Mouse (Mus musculus) stomach, postnatal 0 days (tissue): Measurements from ENCODE around the gene Irx3. TPM values are rescaled to one million over a fixed set of nuclear protein-coding genes. Genes with fewer than 3 reads are reported as not detected.

Source experiments
- ATAC-seq: fragments of 200-750 bp; cut with Nextera tagmentation; 2 replicates; pipeline ENCODE4 v1.8.0; 2017; ENCODE audit not compliant: low FRiP score, low TSS enrichment
- DNase-seq: peaks from one replicate; pipeline ENCODE4 v3.0.0-alpha.2; 2016; ENCODE audit warnings: low spot score
- H3K27ac ChIP-seq: fragments of 300-500 bp; sonication (generic); replicated peaks from 2 replicates; pipeline ENCODE4 v1.5.1; 2014; ENCODE audit warnings: mild to moderate bottlenecking, control low read depth
- H3K27me3 ChIP-seq: fragments of 300-500 bp; sonication (generic); 2 replicates; pipeline ENCODE4 v1.6.1; 2014; ENCODE audit warnings: low read length; ENCODE audit not compliant: control insufficient read depth, insufficient read depth
- H3K36me3 ChIP-seq: fragments of 300-500 bp; sonication (generic); 2 replicates; pipeline ENCODE4 v1.6.1; 2014; ENCODE audit warnings: low read length, mixed read lengths; ENCODE audit not compliant: control insufficient read depth, insufficient read depth
- H3K4me1 ChIP-seq: fragments of 300-500 bp; sonication (generic); replicated peaks from 2 replicates; pipeline ENCODE4 v1.6.1; 2014; ENCODE audit warnings: antibody characterized with exemption; ENCODE audit not compliant: control insufficient read depth, insufficient read depth
- H3K4me2 ChIP-seq: fragments of 300-500 bp; sonication (generic); replicated peaks from 2 replicates; pipeline ENCODE4 v1.6.1; 2014; ENCODE audit warnings: low read depth, mild to moderate bottlenecking, control low read depth, moderate library complexity
- H3K4me3 ChIP-seq: fragments of 300-500 bp; sonication (generic); 2 replicates; pipeline ENCODE4 v1.5.1; 2014; ENCODE audit warnings: low read depth, low read length, control low read depth
- H3K9ac ChIP-seq: fragments of 300-500 bp; sonication (generic); 2 replicates; pipeline ENCODE4 v1.6.1; 2014; ENCODE audit warnings: mild to moderate bottlenecking, low read length, control low read depth, mixed read lengths
- H3K9me3 ChIP-seq: fragments of 300-500 bp; sonication (generic); 2 replicates; pipeline ENCODE4 v1.6.1; 2016; ENCODE audit warnings: low read length; ENCODE audit not compliant: control insufficient read depth
- CTCF ChIP-seq: IDR thresholded peaks from 2 replicates; pipeline ENCODE4 v1.5.1; 2016; ENCODE audit warnings: antibody characterized with exemption, low read depth, mild to moderate bottlenecking, moderate library complexity
- EP300 ChIP-seq: optimal IDR thresholded peaks from 2 replicates; pipeline ENCODE3; 2016; ENCODE audit warnings: antibody characterized with exemption
- WGBS: fragments of 180-500 bp; shearing (Covaris S2); extraction: QIAGEN DNeasy Blood & Tissue Kit; methylation state at CpG from one replicate; pipeline ENCODE4 v1.1.7; 2014; 5-methylcytosine and 5-hydroxymethylcytosine counted together
- polyA plus RNA-seq: library from polyadenylated mRNA; unstranded; fragments of >200 nt; fragmentation: Nextera tagmentation; extraction: Ambion mirVana; gene quantifications from 2 replicates; pipeline ENCODE4 v1.2.1, GENCODE M21; 2015

The Irx3 gene
- polyA plus RNA-seq, 1 experiment from 2014 or later: 7.6 TPM

GRCm38 (mm10) chr8:91799681-91800522 lies 2.0 kb downstream of the Irx3 start:
- peak overlapping the region; percentile 86 for H3K4me2 ChIP-seq
- no peaks in the 10 kb centered on the region for H3K36me3 ChIP-seq
- 0 out of 2 replicates have a peak, but pooled peaks cover 2% of the 10 kb centered on the region for H3K4me1 ChIP-seq
- H3K4me3 ChIP-seq: peak overlapping the region; percentile 61
- ATAC-seq: no peak
- H3K27ac ChIP-seq: no peak overlapping the region
- TF ChIP-seq CTCF (no peak), EP300 (no peak)
- H3K9me3 ChIP-seq: no peaks in the 10 kb centered on the region
- peak; percentile 30 for DNase-seq
- H3K27me3 ChIP-seq: peaks cover 14% of the 10 kb centered on the region; the same call in 1 of the 2 replicates
- WGBS: 2% methylated on average over 89 of the region's 89 CpGs
- peak overlapping the region; percentile 56 for H3K9ac ChIP-seq

DNA sequence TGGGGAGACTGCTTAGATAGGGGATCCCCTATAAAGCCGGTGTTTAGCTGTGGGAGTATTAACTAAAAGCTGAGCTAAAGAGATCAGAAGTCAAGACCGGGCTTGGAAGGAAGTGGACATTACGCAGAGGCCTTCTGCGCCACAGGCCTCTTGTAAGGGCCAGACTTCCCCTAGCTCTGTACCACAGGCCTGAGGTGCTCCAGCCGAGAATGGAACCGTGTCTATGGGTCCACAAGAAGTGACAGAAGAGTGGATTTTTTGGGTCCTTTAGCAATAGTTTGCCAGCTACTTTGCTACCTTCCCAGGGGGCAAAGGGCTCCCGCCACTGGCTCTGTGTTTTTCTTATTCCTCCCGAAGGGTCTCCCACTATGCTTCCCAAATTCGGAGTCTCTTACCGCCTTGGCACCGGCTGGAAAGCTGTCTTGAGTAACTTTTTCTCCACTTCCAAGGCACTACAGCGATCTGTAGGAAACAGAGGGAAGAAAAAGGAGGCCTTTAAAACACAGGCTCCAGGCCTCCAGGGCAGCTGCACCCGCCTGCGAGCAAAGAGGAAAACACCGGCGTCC lies 2.8 kb downstream of the Irx3 start:
- DNase-seq (no peak), ATAC-seq (no peak)
- Histone ChIP-seq H3K36me3 (no peaks in the 10 kb centered on the region), H3K4me1 (0 out of 2 replicates have a peak, but pooled peaks cover 2% of the 10 kb centered on the region), H3K9ac (no peak overlapping the region), H3K9me3 (no peaks in the 10 kb centered on the region), H3K27me3 (peaks cover 11% of the 10 kb centered on the region; the same call in 1 of the 2 replicates), H3K27ac (no peak overlapping the region), H3K4me3 (peak overlapping the region; percentile 61), H3K4me2 (peak overlapping the region; percentile 86)
- WGBS: 41% methylated on average over 16 of the region's 16 CpGs
- no peak for TF ChIP-seq EP300
- TF ChIP-seq CTCF: no peak

DNA sequence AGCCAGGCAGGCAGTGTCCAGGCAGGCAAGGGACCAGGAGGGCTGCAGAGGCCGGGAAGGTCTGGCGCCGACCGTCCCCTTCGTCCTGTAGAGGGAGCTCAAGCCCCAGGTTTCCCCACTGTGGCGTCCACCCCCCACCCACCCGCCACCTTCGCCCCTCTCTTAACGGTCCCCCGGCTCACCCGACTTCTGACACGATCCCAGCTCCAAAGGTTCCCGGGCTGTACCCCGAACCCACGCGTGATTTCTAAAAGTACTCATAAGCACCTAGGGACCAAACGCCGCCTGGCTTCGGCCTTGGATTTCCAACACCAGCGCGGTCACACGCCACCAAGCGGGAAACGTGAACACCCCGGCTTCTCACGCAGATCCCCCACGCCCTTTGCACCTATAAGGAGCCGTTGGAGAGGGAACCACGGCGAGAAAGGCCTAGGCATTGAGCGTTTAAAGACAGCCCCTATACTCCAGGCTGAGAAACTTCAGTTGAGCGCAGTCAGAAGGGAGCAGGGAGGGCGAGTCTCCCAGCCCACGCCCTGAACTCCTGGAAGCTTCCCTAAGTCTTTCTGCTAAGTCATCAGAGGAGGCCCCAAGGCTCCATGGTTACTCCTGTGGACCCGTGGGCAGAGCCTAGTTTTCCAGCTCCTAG lies 4.1 kb downstream of the Irx3 start:
- Histone ChIP-seq H3K4me2 (peak overlapping the region; percentile 55), H3K9ac (no peak overlapping the region; the same call in 1 of the 2 replicates), H3K27me3 (peaks cover 11% of the 10 kb centered on the region; the same call in 1 of the 2 replicates), H3K9me3 (no peaks in the 10 kb centered on the region), H3K27ac (no peak overlapping the region), H3K4me3 (peak overlapping the region; percentile 37), H3K4me1 (0 out of 2 replicates have a peak, but pooled peaks cover 2% of the 10 kb centered on the region), H3K36me3 (no peaks in the 10 kb centered on the region)
- DNase-seq (peak; percentile 70), ATAC-seq (peak; percentile 19; the same call in 1 of the 2 replicates)
- WGBS: 2% methylated on average over 35 of the region's 35 CpGs
- TF ChIP-seq CTCF (peak; percentile 70), EP300 (no peak)

- Histone ChIP-seq H3K4me3 (no peak overlapping the region), H3K4me1 (no peaks in the 10 kb centered on the region), H3K27ac (no peak overlapping the region), H3K27me3 (peaks cover 8% of the 10 kb centered on the region; the same call in 1 of the 2 replicates), H3K9ac (no peak overlapping the region), H3K4me2 (no peak overlapping the region), H3K36me3 (no peaks in the 10 kb centered on the region), H3K9me3 (no peaks in the 10 kb centered on the region)
- ATAC-seq (no peak), DNase-seq (no peak)
- no peak for TF ChIP-seq EP300
- TF ChIP-seq CTCF: no peak
- WGBS: 56% methylated on average over 6 of the region's 6 CpGs
These were observed 8.0 kb downstream of the Irx3 start for GRCm38 (mm10) chr8:91793846-91794245.

- H3K4me1 ChIP-seq: no peaks in the 10 kb centered on the region
- no peak for TF ChIP-seq EP300
- TF ChIP-seq CTCF: no peak
- no peaks in the 10 kb centered on the region for H3K27me3 ChIP-seq
- no peak overlapping the region for H3K4me2 ChIP-seq
- H3K27ac ChIP-seq: no peak overlapping the region
- DNase-seq: no peak
- 85% methylated on average over 9 of the region's 9 CpGs for WGBS
- no peak overlapping the region for H3K9ac ChIP-seq
- ATAC-seq: no peak
- H3K4me3 ChIP-seq: no peak overlapping the region
- no peaks in the 10 kb centered on the region for H3K9me3 ChIP-seq
- H3K36me3 ChIP-seq: no peaks in the 10 kb centered on the region
These were observed 14.5 kb downstream of the Irx3 start for GRCm38 (mm10) chr8:91787194-91787895.
